8 mouse cellular contexts compared by ENCODE assay signal in genomic region chr11:72066330-72066729, GRCm38 (mm10). TPM values are rescaled to one million over a fixed set of nuclear protein-coding genes. Genes with fewer than 3 reads are reported as not detected.
DNase-seq lines count a peak whose midpoint lies in the region; ATAC-seq and TF ChIP-seq lines count a peak whose summit lies in the region.

No protein-coding gene starts in this region.

- no peak overlapping the region for H3K4me3 ChIP-seq in hindbrain, postnatal 0 days (ENCODE audit: low read length)
- no peak overlapping the region for H3K4me3 ChIP-seq in hindbrain, embryonic 14.5 days (replicated peaks; ENCODE audit: low read length)
- no peak overlapping the region for H3K4me3 ChIP-seq in ES-Bruce4 (ENCODE audit: low read depth, low read length)
- H3K4me3 ChIP-seq in limb, embryonic 11.5 days (ENCODE audit: low read depth, low read length) = no peak overlapping the region

- TF ChIP-seq POLR2A in ES-Bruce4 (IDR thresholded peaks at IDR 0.05; ENCODE audit: insufficient read depth, low read length) = no peak

- no peaks in the 10 kb centered on the region for H3K36me3 ChIP-seq in hindbrain, postnatal 0 days (ENCODE audit: insufficient read depth, low read length)
- no peaks in the 10 kb centered on the region; the same call in 1 of the 2 replicates for H3K36me3 ChIP-seq in hindbrain, embryonic 14.5 days (replicated peaks; ENCODE audit: control insufficient read depth, insufficient read depth)
- H3K36me3 ChIP-seq in ES-Bruce4 (ENCODE audit: control insufficient read depth, insufficient read depth, low read length, poor library complexity, severe bottlenecking) = no peaks in the 10 kb centered on the region
- H3K36me3 ChIP-seq in limb, embryonic 11.5 days (ENCODE audit: control insufficient read depth, insufficient read depth, low read length) = no peaks in the 10 kb centered on the region

- H3K4me2 ChIP-seq in hindbrain, postnatal 0 days (ENCODE audit: low read depth, low read length) = no peak overlapping the region
- H3K4me2 ChIP-seq in hindbrain, embryonic 14.5 days (replicated peaks) = no peak overlapping the region
- no peak overlapping the region for H3K4me2 ChIP-seq in limb, embryonic 11.5 days (ENCODE audit: low read depth, severe bottlenecking)

- TF ChIP-seq CTCF in hindbrain, postnatal 0 days (IDR thresholded peaks at IDR 0.05; ENCODE audit: low read depth) = peak; percentile 66
- peak; percentile 29 for TF ChIP-seq CTCF in ES-Bruce4 (IDR thresholded peaks at IDR 0.05; ENCODE audit: low read depth, low read length)

- DNase-seq in hindbrain, postnatal 0 days (ENCODE audit: low spot score) = peak; percentile 48
- no peak for DNase-seq in hindbrain, embryonic 14.5 days (ENCODE audit: low spot score)
- DNase-seq in cerebellum, postnatal 25 days = peak; percentile 67 to 79
- peak; percentile 63 for DNase-seq in limb, embryonic 11.5 days (ENCODE audit: low spot score)
- DNase-seq in adrenal gland, adult 18-20 months (ENCODE audit: low spot score in 2 of 2) = no peak
- DNase-seq in right cerebral cortex, postnatal 10 days (ENCODE audit: low spot score in 2 of 2) = no peak
- no peak for DNase-seq in adrenal gland, postnatal 25 days

- H3K27ac ChIP-seq in hindbrain, postnatal 0 days = no peak overlapping the region
- no peak overlapping the region for H3K27ac ChIP-seq in hindbrain, embryonic 14.5 days
- no peak overlapping the region for H3K27ac ChIP-seq in ES-Bruce4 (ENCODE audit: insufficient read depth, low read length)
- H3K27ac ChIP-seq in limb, embryonic 11.5 days (replicated peaks; ENCODE audit: low read depth, low read length) = no peak overlapping the region

- H3K9me3 ChIP-seq in hindbrain, postnatal 0 days (ENCODE audit: low read length) = peaks cover 13% of the 10 kb centered on the region
- peaks cover 18% of the 10 kb centered on the region for H3K9me3 ChIP-seq in hindbrain, embryonic 14.5 days (ENCODE audit: control insufficient read depth, low read length)
- H3K9me3 ChIP-seq in ES-Bruce4 (replicated peaks; ENCODE audit: control insufficient read depth, insufficient read depth, low read length, poor library complexity, severe bottlenecking) = no peaks in the 10 kb centered on the region
- H3K9me3 ChIP-seq in limb, embryonic 11.5 days (ENCODE audit: control insufficient read depth, low read length) = no peaks in the 10 kb centered on the region

- WGBS in hindbrain, postnatal 0 days = 45% methylated on average over 6 of the region's 6 CpGs
- WGBS in hindbrain, embryonic 14.5 days = 42% methylated on average over 6 of the region's 6 CpGs
- WGBS in limb, embryonic 11.5 days = 37% methylated on average over 6 of the region's 6 CpGs

- no peaks in the 10 kb centered on the region for H3K27me3 ChIP-seq in hindbrain, postnatal 0 days (ENCODE audit: insufficient read depth, low read length)
- H3K27me3 ChIP-seq in hindbrain, embryonic 14.5 days (ENCODE audit: control insufficient read depth, insufficient read depth, low read length) = no peaks in the 10 kb centered on the region
- H3K27me3 ChIP-seq in ES-Bruce4 (ENCODE audit: control insufficient read depth, insufficient read depth, low read length, poor library complexity, severe bottlenecking) = no peaks in the 10 kb centered on the region
- H3K27me3 ChIP-seq in limb, embryonic 11.5 days (ENCODE audit: control insufficient read depth, insufficient read depth, low read length) = no peaks in the 10 kb centered on the region

- no peak for ATAC-seq in hindbrain, postnatal 0 days
- ATAC-seq in hindbrain, embryonic 14.5 days (ENCODE audit: low FRiP score) = no peak
- ATAC-seq in limb, embryonic 11.5 days (ENCODE audit: insufficient number of reproducible peaks, low FRiP score, low TSS enrichment, low read depth) = no peak

- H3K4me1 ChIP-seq in hindbrain, postnatal 0 days (ENCODE audit: insufficient read depth, low read length) = 0 out of 2 replicates have a peak, but pooled peaks cover 2% of the 10 kb centered on the region
- 0 out of 2 replicates have a peak, but pooled peaks cover 8% of the 10 kb centered on the region for H3K4me1 ChIP-seq in hindbrain, embryonic 14.5 days (replicated peaks; ENCODE audit: control insufficient read depth, insufficient read depth, low read length)
- no peaks in the 10 kb centered on the region for H3K4me1 ChIP-seq in ES-Bruce4 (ENCODE audit: control insufficient read depth, insufficient read depth, low read length)
- no peaks in the 10 kb centered on the region for H3K4me1 ChIP-seq in limb, embryonic 11.5 days (ENCODE audit: control insufficient read depth, insufficient read depth, low read length)

- no peak for TF ChIP-seq EP300 in ES-Bruce4 (IDR thresholded peaks at IDR 0.05; ENCODE audit: insufficient read depth, low read depth, low read length)

- no peak overlapping the region for H3K9ac ChIP-seq in hindbrain, postnatal 0 days (replicated peaks; ENCODE audit: low read length)
- no peak overlapping the region for H3K9ac ChIP-seq in hindbrain, embryonic 14.5 days
- no peak overlapping the region for H3K9ac ChIP-seq in ES-Bruce4 (ENCODE audit: low read depth, poor library complexity, severe bottlenecking)
- H3K9ac ChIP-seq in limb, embryonic 11.5 days (ENCODE audit: low read length) = no peak overlapping the region

RNA-seq across cellular contexts. Expression of gene Pimreg, which starts 24.5 kb away (rescaled TPM):
- 18.7 and 22.8 TPM in 2 replicates for total RNA-seq in hindbrain, postnatal 0 days (2014; rRNA removed)
- polyA plus RNA-seq in hindbrain, postnatal 0 days (2015; fragmentation: Nextera tagmentation; extraction: Ambion mirVana) = 23.9 and 27.8 TPM in 2 replicates
- polyA plus RNA-seq in hindbrain, embryonic 14.5 days (2014; fragmentation: Nextera tagmentation; extraction: Ambion mirVana) = 26.8 and 30.2 TPM in 2 replicates
- polyA plus RNA-seq in ES-Bruce4 (2011; ENCODE audit: insufficient read depth, insufficient read length, low read depth, missing spikeins) = 43.6 and 49.3 TPM in 2 replicates
- 165 TPM in 2 replicates for polyA plus RNA-seq in limb, embryonic 11.5 days (2014; fragmentation: Nextera tagmentation; extraction: Ambion mirVana)
- 1 to 10 TPM in 1 of 2 experiments, under 1 TPM in 1; 0.51 to 2.1 TPM for total RNA-seq in adrenal gland, adult 18-20 months (2021)
- 8.4 and 13.2 TPM in 2 replicates for total RNA-seq in adrenal gland, postnatal 25 days (2021)

RNA-seq across cellular contexts. Expression of gene Aipl1, which starts 29.0 kb away (rescaled TPM):
- total RNA-seq in hindbrain, postnatal 0 days (2014; rRNA removed) = 0.07 TPM in 1 of 2 replicates, not detected in the other
- 0.34 and 0.42 TPM in 2 replicates for polyA plus RNA-seq in hindbrain, postnatal 0 days (2015; fragmentation: Nextera tagmentation; extraction: Ambion mirVana)
- not detected in 2 replicates for polyA plus RNA-seq in hindbrain, embryonic 14.5 days (2014; fragmentation: Nextera tagmentation; extraction: Ambion mirVana)
- 1.1 and 1.3 TPM in 2 replicates for polyA plus RNA-seq in ES-Bruce4 (2011; ENCODE audit: insufficient read depth, insufficient read length, low read depth, missing spikeins)
- 0.19 and 0.34 TPM in 2 replicates for polyA plus RNA-seq in limb, embryonic 11.5 days (2014; fragmentation: Nextera tagmentation; extraction: Ambion mirVana)
- total RNA-seq in adrenal gland, adult 18-20 months (2021) = not detected
- 0.18 TPM in 1 of 2 replicates, not detected in the other for total RNA-seq in adrenal gland, postnatal 25 days (2021)

Comparison
In these comparisons a context has a peak if more than half of its experiments do, and no peak if none do; other contexts are left out.
1. DNase-seq: peak in hindbrain, postnatal 0 days (single experiment), cerebellum, postnatal 25 days (2 of 2) and limb, embryonic 11.5 days (single experiment); none in hindbrain, embryonic 14.5 days (single experiment), adrenal gland, adult 18-20 months (0 of 2), right cerebral cortex, postnatal 10 days (0 of 2) and adrenal gland, postnatal 25 days (single experiment).